Mouse (Mus musculus): ENCODE results near the gene Phex.

DNA sequence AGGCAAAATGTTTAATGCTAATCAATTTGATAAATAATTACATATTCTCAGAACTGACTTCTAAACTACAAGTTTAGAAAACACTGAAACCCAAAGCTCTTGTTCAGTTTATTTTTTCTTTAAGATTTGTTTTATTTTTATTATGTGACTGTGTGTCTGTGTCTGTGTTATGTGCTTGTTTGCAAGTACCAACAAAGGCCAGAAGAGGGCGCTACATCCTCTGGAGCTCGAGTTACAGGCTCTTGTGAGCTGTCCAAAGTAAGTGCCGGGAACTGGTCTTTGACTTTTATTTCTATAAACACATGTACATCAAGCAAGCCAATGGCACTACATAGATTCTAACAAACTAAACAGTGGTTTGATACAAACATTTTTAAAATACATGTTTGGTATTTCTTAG lies 41.2 kb downstream of the Phex start:
- TF ChIP-seq POLR2A (IDR thresholded peaks at IDR 0.05; ENCODE audit: borderline replicate concordance, low read depth, low read length): no peak
- TF ChIP-seq CTCF (IDR thresholded peaks at IDR 0.05; ENCODE audit: low read depth, low read length): no peak

All from bone marrow macrophage, adult 2 months (primary cell).